Mouse (Mus musculus) liver, postnatal 0 days (tissue): ENCODE measurements around the gene Snx13.

Experiments used
- CTCF ChIP-seq: sonication (generic); IDR thresholded peaks from 2 replicates; pipeline ENCODE4 v1.5.1; 2016; ENCODE audit warnings: antibody characterized with exemption, low read depth
- EP300 ChIP-seq: IDR thresholded peaks from 2 replicates; pipeline ENCODE4 v1.6.1; 2016; ENCODE audit warnings: antibody characterized with exemption, low read depth, mild to moderate bottlenecking

GRCm38 (mm10) chr12:35050501-35050900, 3.5 kb downstream of the Snx13 start:
- TF ChIP-seq EP300: no peak
- no peak for TF ChIP-seq CTCF
